Mouse (Mus musculus) yolk sac, embryonic 10.5 days (tissue): ENCODE data around the gene H2-Ob.

Source experiments
- DNase-seq: peaks from one replicate; pipeline ENCODE4 v3.0.0-alpha.2; 2017; ENCODE audit warnings: low spot score

H2-Ob gene

GRCm38 (mm10) chr17:34285848-34286247, 47.1 kb downstream of the H2-Ob start:
- DNase-seq: no peak

GRCm38 (mm10) chr17:34286501-34286900, 47.8 kb downstream of the H2-Ob start:
- no peak for DNase-seq

GRCm38 (mm10) chr17:34286999-34287398, 48.3 kb downstream of the H2-Ob start:
- no peak for DNase-seq

- peak; percentile 11 for DNase-seq
Measured at GRCm38 (mm10) chr17:34287648-34288047, 48.9 kb downstream of the H2-Ob start, which contains the start of gene H2-Aa. H2-Aa (minus strand) TSS chr17:34287823.

DNA sequence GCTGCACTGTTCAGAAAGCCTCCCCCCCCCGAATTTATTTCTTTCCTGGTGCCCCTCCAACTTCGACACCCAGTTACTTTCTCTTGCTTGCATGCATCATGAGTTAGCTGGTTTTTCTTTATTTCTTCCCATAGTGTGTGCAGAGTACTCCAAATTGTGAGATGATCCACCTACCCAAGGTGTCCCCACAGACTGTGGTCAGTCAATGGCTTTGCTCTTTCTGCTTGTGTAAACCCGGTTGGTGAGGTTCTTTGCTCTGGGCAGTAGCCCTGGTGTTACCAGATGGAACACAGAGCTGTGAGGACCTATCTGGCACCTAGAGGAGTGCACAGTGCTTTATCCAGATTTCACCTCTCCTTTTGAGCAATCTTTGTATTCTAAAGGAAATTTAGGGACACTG, 49.4 kb downstream of the H2-Ob start:
- no peak for DNase-seq

- DNase-seq: peak; percentile 40
Measured at GRCm38 (mm10) chr17:34291609-34292008, 52.9 kb downstream of the H2-Ob start.

GRCm38 (mm10) chr17:34292570-34292969, 53.9 kb downstream of the H2-Ob start:
- DNase-seq: no peak

DNA sequence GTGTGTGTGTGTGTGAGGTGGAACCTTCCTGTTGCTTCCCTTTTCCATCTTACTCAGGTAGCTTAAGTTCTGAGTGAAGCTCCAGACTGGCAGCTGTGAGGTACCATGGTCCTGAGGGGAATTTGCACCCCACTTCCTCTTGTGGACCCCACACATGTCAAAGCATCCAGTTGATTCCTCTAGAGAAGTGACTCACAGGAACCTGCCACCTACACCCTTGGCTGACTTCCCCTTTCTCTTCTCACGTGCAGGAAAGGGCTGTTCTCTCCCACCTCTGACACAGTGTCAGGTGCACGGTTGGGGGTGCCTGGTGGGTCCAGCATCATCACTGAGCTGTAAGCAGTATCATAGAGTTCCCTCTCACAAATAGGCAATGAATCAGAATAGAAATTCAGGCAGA, 54.8 kb downstream of the H2-Ob start:
- no peak for DNase-seq

GRCm38 (mm10) chr17:34294249-34294648, 55.5 kb downstream of the H2-Ob start:
- DNase-seq: no peak

- no peak for DNase-seq
Measured at GRCm38 (mm10) chr17:34295307-34295706, 56.6 kb downstream of the H2-Ob start.

GRCm38 (mm10) chr17:34295891-34296794, 57.4 kb downstream of the H2-Ob start:
- DNase-seq: peak; percentile 11

DNA sequence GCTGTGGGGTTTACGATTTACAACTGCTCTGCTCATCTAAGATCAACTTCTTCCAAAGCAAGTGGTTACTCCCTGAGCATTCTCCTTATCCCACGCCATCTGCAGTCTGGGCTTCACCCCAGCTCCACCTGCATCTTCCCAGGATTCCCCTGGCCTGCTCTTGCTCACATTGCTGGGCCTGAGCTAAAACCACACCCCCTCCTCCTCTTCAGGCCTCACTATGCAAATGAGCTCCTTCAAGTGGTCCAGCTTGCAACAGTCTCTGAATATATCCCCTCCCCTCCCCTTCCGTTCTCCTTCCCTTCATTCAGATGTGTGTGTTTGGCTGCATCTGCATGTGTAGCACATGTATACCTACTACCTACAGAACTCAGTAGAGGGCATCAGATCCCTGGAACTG, 60.7 kb downstream of the H2-Ob start:
- DNase-seq: no peak

- DNase-seq: no peak
Measured at GRCm38 (mm10) chr17:34300071-34300470, 61.4 kb downstream of the H2-Ob start.

- DNase-seq: no peak
Measured at GRCm38 (mm10) chr17:34300691-34301566, 62.2 kb downstream of the H2-Ob start.

GRCm38 (mm10) chr17:34301670-34302190, 63.0 kb downstream of the H2-Ob start:
- no peak for DNase-seq

DNA sequence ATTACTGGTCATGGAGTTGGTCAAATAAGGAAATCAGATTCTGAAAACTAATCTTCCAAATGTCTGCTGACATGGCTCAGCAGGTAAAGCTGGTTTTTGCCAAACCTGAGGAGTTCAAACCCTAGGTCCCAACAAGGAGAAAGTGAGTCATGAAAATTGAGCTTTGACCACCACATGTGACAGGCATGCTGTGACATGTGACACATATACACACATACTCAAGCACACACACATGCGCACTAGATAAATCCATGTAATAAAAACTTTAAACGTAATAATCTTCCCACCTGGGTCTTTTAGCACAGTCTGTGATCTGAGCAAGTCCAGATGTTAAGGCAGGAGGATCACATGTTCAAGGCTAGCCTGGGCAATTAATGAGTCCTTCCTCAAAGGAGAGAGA, 65.1 kb downstream of the H2-Ob start:
- DNase-seq: no peak
